Mouse (Mus musculus) gastrocnemius, postnatal 36 days (tissue): ENCODE measurements around the gene Dnajc7. TPM values are rescaled to one million over a fixed set of nuclear protein-coding genes. Genes with fewer than 3 reads are reported as not detected.
A peak's percentile ranks its signal among the peaks of the same experiment; 100 is the strongest.
"Not testable (repeated sequence)": the region's sequence is repeated elsewhere in the genome, so short reads cannot be mapped to it uniquely, and the experiment has no call there.

ENCODE experiments used
- DNase-seq, 2 experiments: peaks; one replicate each; pipeline ENCODE4 v3.0.0; 2022
- intact Hi-C: fragments of 180-260 bp; cut with DNase I; formaldehyde crosslinking; loops from one replicate; pipeline ENCODE4 v1.15.1; 2025
- total RNA-seq, 2 experiments: library from RNA; stranded (reverse); gene quantifications; 2 replicates each; pipeline ENCODE4 v1.2.3; 2021

Gene Dnajc7
- total RNA-seq, 2 experiments from 2014 or later, result 105 to 110 TPM

DNA sequence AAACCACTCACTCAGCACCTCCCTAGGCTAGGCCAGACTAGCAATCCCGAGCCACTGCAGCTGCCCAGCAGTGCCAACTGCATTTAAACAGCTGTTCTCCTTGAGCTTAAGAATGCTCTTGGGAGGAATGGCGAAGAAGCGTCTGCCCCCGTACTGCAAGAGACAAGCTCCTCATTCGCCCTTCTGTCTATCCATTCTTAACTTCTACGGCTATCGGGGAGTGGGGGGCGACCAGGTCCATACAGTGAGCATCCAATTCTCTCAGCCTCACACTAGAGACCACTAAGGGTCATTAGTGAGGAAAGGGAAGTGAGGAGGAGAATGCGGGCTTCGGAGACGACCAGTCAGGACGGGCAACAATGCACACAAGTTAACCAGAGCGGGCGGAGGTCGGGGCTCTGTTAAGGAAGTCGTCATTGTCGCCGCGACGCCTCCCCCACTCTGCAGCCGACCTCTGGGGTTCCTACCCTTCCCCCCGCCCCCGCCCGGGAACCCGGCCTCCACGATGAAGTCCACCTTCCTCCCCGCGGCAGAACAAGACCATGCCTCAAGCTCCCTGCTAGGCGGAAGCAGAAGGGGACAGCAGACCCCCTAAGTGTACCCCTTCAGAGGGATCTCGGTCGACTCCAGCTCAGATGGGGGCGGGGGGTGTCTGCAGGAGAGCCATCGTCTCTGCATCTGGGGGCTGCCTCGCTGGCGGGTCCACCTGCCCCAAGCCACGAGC lies 1.0 kb downstream of the Dnajc7 start, which contains the start of gene Nkiras2:
Nkiras2 (plus strand) TSS at position 484 of the 724 bp plus-strand sequence.
- DNase-seq, result peak in 1 of 2 experiments; percentile 48
- intact Hi-C loops, result no loop called here

DNA sequence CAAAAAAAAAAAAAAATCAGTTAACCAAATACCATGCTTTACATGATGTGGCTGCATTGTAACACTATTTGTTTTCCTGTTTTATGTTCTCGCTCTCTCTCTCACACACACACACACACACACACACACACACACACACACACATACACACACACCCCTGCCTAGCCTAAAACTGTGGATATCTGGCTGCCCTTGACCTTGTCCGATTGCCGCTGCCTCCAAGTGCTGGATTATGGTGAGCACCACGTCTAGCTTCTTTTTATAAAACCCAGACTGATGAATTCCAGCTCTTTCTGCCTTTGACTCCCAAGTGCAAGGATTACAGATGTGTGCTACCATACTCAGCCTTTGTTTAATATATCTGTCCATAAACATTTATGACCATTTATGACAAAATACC lies 2.5 kb downstream of the Dnajc7 start:
- intact Hi-C loops, result no loop called here
- no peak for DNase-seq

DNA sequence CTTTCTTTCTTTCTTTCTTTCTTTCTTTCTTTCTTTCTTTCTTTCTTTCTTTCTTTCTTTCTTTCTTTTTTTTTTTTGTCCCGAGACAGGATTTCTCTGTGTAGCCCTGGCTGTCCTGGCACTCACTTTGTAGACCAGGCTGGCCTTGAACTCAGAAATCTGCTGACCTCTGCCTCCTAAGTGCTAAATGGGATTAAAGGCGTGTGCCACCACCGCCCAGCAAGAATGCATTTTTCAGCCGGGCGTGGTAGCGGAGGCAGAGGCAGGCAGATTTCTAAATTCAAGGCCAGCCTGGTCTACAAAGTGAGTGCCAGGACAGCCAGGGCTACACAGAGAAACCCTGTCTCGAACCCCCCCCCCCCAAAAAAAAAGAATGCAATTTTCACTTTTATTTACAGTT lies 3.1 kb downstream of the Dnajc7 start:
- DNase-seq, intact Hi-C loops: not testable (repeated sequence)

DNA sequence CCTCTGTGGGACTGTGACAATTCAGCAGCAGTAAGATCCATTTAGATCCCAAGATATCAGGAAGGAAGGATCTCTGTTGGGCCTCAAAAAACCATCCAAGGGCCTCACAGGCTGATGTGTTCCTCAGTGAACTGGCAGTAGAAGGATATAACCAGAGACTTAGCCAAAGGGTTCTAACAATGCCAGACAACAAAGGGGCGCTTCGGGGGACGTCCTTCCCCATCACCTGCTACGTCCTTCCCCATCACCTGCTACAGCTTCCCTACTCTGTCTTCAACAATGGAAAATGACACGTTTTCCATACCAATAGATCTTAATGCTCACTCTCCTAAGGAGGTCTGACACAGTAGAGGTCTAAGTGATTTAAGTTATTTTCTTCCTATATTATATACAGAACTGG lies 3.6 kb downstream of the Dnajc7 start:
- intact Hi-C loops, result no loop called here
- no peak for DNase-seq

DNA sequence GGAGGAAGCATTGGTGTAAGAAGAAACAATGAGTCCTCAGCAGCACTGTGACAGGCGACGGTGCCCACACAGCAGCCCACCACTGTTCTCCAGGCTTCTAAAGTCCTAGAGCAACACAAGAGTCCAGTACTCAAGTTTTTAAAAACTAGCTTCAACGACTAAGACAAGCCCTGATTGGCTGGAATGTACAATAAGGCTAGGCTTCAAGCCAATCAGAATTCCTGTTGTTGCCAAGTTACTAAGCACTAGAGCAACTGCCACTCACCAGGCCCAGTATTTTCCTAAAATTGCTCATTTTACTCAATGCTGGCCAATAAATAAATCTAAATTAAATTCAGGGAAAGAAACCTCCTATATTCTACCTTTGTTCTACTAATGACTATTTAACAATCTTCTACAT lies 6.7 kb downstream of the Dnajc7 start:
- intact Hi-C loops, result no loop called here
- DNase-seq, result no peak

DNA sequence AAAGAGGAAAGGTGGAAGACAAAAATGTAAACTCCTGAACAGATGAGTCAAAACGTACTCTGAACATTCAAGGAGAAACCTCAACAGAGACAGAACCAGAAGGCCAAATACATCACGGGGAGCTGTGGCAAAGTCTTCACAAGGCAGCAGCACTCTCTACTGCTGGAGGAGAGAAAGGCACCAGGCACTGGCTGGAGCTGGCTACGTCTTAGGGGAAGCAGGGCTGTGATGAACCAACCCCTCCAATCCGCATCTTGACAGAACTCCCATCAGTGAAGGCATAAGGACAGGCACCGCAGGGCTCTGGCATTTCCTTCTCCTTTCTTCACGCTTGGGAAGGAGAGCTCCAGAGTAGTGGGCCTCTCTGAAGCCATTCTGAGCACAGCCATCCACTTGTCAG lies 8.3 kb downstream of the Dnajc7 start:
- no peak for DNase-seq
- intact Hi-C loops, result no loop called here

DNA sequence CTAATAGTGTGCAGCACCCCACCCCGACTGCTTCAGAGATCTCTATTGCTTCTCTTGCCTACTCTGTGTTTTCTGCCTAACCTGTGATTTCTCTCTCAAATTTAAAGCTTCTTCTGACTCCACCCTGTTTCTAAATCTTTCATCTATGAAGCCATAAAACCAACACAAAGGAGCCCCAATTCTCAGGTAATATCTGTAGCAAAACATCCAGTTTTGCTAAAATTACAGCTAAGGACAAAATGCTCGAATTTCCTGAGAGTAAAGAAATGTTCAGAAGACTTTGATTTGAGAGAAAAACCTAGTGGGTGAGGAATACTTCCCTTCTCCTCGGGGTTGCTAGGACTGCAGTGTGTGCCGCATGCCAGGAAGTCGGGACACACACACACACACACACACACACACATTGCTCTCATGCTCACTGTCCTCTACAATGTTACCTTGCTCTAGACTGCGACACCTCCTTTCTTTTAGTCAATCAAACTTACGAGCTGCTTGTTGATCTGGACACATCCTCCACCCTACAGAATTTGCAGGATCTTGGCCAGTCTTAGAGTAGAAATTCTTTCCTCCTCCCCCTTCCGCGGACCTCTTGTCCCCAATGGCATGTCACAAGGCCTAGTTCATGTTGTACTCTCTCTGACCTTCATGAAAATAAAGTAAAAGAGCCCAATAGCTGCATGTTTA lies 9.8 kb downstream of the Dnajc7 start:
- DNase-seq, result no peak
- intact Hi-C loops, result no loop called here

DNA sequence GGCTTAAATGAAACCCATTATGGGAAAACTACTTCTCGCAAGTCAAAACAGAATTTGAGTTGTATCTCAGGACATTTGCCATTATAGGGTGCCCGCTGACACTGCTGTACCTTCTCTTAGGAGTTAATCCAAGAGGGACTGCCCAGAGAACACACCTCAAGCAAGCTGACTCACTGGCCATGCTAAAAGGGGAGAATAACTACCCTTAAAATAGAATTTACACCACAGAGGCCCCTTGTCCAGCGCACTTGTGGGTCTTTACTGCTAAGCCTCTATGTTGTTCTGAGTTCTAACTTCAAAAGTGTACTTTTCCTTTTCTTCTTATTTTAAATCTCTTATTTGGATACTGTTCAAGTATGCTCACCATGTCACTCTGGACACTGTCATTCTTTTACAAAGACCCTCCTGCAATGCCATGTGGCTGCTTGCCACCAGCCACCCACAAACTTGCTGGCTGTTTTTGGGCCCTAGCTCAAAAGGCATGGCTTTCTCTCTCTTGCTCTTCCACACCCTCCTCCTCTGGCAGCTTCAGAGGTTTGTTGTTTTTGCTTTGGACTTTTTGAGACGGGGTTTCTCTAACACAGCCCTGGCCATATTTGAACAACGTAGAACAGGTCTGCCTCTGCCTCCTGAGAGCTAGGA lies 10.5 kb downstream of the Dnajc7 start:
- intact Hi-C loops, result no loop called here

DNA sequence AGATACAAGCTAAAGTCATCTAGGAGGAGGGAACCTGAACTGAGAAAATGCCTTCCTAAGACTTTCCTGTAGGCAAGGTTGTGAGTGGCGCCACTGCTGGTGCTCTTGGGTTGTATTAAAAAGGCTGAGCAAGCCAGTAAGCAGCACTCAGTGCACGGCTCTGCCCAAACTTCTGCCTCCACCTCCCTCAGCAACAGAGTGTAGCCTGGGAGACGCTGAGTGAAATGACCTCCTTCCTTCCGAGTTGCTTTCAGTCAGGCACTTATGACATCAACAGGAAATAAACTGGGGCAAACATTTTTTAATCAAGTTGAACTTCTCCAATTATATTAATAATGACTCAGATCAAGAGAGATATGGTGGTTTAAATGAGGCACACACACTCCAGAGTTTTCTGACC lies 11.2 kb downstream of the Dnajc7 start:
- no peak for DNase-seq
- intact Hi-C loops, result no loop called here

More for the DNA sequence above, 10.5 kb downstream of the Dnajc7 start:
- DNase-seq, result no peak

DNA sequence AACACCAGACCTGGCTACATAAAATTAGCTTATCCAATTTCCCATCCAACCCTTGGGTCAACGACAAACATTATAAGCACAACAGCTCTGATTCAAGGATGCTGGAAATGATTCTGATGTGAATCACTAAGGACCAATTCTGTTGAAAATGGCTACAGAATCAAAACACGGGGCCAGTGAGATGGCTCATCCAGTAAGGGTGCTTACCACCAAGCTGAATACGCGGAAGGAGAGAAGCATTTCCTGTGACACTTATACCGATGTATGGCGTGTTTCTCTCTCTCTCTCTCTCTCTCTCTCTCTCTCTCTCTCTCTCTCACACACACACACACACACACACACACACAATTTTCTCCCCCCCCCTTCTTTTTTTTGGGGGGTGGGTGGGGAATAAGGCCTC lies 12.8 kb downstream of the Dnajc7 start:
- intact Hi-C loops, result no loop called here
- no peak for DNase-seq

DNA sequence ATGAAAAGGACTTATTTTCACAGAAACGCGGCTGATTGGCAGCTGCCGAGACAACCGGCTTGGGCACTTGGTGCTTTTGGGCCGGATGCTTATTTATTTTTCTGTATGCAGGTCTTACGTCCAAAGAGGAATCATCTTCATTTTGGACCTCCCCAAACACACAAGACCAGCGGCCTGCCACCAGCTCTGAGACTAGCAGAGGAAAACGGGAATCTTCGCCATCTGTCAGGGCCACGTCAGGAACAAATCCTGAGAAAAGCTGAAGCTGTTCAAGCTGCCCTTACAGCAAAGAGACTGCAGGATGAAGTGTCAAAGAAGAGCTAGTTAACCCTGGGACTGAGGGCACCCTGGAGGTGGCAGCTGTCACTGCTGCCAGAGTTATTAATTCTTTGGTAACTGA lies 14.5 kb downstream of the Dnajc7 start:
- no peak for DNase-seq
- intact Hi-C loops, result no loop called here

DNA sequence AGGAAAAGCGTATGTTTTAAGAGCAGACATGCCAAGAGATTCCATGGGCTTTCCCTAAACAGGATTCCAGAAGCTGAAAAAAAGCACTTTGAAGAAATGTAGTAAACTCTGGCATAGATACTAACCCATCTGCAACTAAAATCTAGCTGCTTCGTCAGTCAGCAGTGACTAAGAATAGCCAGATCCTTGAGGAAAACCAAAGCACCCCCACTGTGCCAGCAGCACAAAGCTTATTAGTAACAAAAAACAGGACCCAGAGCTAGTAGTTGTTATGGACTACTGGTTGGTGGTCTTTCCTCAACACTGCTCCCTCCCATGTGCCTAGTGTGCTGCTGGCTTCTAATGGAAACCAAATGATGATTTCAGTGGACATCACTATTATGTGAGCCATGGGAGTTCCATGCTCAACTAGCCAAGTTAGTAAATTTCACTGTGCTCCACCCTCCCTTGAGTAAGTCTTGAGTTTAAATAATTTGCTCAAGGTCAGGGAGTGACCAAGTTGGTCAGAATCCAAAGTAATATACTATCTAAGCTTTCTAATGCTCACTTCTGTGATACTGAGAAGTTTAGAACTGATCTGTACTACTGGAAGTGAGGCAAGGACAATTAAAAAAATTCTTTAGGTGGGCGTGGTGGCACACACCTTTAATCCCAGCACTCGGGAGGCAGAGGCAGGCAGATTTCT lies 15.5 kb downstream of the Dnajc7 start:
- DNase-seq, result no peak
- intact Hi-C loops, result no loop called here

DNA sequence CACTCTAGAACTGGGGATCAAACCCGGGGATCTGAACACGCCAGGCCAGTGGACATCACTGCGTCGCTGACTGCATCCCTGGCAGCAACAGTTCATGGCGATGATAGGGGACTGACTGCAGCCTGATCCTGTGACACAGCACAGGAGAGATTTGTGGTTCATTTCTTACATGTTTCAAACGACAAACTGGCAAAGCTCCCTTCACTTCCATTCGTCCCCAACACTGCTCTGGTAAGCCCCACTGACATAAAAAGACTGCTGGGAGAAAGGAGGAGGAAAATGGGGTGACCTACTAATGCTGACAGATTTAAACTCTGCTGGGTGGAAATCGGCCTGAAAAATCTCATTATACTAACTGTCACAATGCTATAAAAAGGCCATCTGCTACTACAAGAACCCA lies 16.2 kb downstream of the Dnajc7 start:
- no peak for DNase-seq
- intact Hi-C loops, result no loop called here

DNA sequence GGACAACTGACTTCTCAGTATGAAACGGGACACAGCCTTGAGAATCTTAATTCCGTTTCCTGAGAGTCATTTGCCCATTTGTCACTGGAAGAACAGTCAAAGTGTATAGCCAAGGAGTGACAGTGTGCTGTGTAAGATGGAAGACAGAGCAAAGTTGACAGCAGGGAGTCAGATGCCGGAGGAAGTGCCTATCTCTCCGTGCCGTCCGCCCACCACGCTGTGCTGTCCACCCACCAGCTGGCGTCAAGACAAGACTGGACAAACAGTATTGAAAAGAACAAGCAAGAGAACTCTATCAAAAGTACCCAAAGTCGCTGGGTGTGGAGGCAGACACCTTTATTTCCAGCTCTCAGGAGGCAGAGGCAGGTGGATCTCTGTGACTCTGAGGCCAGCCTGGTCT lies 16.8 kb downstream of the Dnajc7 start:
- DNase-seq, result no peak
- intact Hi-C loops, result no loop called here

DNA sequence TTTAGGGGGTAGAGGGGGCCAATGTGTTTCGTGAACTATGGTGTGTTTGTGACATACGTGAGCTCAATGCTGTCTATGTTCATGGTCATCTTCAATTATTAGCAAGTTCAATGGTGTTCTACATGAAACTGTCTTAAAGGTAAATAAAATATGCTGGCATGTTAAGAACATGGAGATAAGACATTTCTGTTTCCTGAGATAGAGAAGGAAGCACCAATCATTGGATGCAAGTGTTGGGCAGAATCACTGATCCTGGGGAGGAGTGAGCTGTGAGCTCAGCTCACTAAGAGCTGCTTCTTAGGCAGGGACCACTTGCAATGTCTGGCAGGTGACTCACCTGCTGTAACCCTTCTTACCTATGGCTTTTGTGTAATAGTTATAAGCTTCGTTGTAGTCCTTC lies 18.6 kb downstream of the Dnajc7 start:
- intact Hi-C loops, result no loop called here
- no peak for DNase-seq

DNA sequence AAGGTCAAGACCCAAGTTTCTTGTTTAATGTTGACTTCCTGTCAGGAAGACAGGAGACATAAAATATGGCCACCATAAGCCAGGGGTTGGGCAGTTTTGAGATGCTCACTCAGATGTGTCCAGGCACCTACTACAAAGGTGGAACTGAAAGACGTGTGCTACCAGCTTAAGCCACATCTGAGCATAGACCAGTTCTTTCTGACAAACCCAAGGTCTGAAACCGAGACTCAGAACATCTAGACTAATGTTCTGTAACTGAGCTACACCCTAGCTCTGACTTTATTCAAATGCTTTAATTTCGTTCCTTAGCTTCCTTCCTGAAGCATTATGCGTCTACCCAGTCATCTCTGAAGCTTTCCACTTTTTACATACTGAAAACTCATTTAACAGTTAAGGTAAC lies 21.9 kb downstream of the Dnajc7 start:
- no peak for DNase-seq
- intact Hi-C loops, result no loop called here

DNA sequence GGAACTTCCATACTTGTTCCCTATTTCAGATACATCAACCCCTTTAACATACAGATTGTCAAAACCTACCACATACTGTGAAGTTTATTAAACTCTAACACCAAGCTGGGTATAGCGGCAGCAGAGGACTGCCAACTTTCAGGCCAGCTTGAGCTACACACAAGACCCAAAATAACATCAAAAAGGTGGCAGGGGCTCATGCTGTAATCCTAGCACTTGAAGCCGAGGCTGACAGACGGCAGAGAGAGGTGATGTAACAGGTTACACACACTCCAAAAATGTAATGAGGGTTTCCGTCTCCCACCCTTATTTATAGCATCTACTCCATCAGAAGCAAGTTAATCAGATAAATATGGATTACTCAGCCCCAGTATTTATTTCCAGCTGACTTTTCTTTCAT lies 24.4 kb downstream of the Dnajc7 start:
- DNase-seq, result no peak
- intact Hi-C loops, result no loop called here

DNA sequence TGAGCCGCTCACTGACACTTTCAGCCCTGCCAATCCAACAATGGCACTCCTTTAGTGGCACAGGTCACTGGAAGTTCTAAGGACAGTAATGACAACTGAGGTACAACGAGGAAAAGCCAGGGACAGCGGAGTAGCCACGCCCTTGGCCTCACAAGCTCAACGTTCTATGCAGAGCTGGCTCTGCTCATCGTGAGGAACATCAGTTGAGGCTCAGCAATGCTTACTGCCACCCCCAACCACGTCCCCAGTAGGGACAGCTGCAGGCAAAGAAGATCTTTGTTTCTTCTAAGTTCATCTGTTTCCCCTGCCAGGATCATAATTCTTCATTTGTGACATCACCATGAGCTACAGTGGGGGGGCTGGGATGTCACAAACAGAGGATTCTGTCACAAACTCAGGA lies 25.4 kb downstream of the Dnajc7 start:
- intact Hi-C loops, result no loop called here
- DNase-seq, result no peak

DNA sequence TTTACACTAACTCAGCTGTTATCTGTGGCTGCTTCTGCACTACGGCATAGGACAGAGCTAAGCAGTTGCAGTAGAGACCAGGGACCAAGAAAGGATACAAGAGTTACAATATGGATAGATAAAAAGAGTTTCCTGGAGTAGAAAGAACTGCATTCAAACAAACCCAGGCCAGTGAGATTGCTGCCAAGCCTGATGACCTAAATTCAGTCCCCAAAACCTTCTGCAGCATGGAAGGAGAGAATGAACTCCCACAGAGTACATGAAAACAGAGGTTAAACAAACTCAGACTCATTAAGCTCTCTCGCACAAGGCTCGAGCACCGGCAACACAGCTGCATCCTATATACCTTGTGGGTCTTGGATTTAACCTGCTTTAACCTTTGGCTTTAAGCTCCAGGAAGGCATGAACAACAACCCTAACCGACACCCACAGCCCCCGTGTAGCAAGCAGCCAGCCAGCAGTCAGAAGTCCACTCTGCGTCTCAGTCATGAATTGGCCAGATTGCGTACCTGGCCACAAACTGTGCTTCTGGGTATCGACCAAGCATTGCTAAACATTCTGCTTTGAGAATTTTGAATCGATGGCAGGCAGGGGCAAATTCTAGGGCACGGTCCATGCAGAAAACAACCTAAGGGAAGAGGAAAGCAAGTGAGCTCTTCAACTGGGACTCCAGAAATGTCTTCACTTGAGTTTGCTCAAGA lies 27.5 kb downstream of the Dnajc7 start:
- no peak for DNase-seq
- intact Hi-C loops, result no loop called here

DNA sequence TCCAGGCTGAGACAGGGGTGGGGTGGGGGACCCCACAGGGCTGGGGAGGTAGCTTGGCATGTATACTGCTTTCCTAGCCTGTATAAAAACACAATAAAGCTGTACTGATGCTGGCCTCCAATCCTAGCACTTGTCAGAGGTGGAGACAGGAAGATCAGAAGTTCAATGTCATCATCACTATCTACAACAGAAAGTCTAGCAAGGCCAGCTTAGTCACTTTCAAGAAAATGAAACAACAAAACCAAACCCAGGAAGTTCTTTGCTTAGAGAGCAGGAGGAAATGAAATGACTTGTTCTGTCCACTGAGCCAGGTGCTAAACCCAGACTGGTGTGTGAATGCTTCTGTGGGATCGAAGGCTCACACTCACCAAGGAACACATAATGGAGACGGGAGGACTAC lies 31.5 kb downstream of the Dnajc7 start:
- intact Hi-C loops, result no loop called here
- no peak for DNase-seq

DNA sequence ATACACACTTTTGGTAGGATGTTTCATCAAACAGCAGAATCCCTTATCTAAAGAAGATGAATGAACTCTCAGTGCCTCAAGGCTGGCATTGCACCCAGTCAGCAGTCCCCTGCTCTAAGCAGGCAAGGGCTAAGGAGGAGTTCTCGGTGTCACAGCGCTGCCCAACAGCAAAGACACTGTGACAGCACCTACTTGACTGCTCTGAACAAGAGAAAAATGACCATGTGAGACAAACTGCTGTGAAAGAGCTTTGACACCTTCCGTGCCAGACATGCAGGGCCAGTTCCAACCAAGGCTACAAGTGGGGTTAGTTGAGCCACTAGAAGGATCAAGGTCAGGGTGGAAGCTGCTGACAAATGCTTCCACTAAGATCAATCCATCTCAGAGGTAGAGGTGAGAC lies 34.8 kb downstream of the Dnajc7 start:
- DNase-seq, result no peak
- intact Hi-C loops, result no loop called here
